Mouse (Mus musculus) ES-Bruce4 (cell line): ENCODE data around the gene Eef1akmt1. TPM values are rescaled to one million over a fixed set of nuclear protein-coding genes. Genes with fewer than 3 reads are reported as not detected.

Experiments used
- H3K27ac ChIP-seq: 2 replicates; pipeline ENCODE4 v1.5.1; 2012; ENCODE audit warnings: low read length, inconsistent platforms; ENCODE audit not compliant: insufficient read depth
- H3K27me3 ChIP-seq: 2 replicates; pipeline ENCODE4 v1.6.1; 2012; ENCODE audit warnings: mild to moderate bottlenecking, low read length, inconsistent platforms; ENCODE audit not compliant: control insufficient read depth, poor library complexity, insufficient read depth, severe bottlenecking
- H3K36me3 ChIP-seq: 2 replicates; pipeline ENCODE4 v1.6.1; 2012; ENCODE audit warnings: inconsistent platforms, mild to moderate bottlenecking, low read length, moderate library complexity; ENCODE audit not compliant: control insufficient read depth, poor library complexity, insufficient read depth, severe bottlenecking
- H3K4me1 ChIP-seq: one replicate; pipeline ENCODE4 v1.8.1; 2011; ENCODE audit warnings: low read length; ENCODE audit not compliant: control insufficient read depth, insufficient read depth
- H3K4me3 ChIP-seq: 2 replicates; pipeline ENCODE4 v1.5.1; 2011; ENCODE audit warnings: low read depth, mild to moderate bottlenecking, low read length
- H3K9ac ChIP-seq: 2 replicates; pipeline ENCODE4 v1.6.1; 2012; ENCODE audit warnings: low read depth, mild to moderate bottlenecking, inconsistent platforms; ENCODE audit not compliant: poor library complexity, severe bottlenecking
- H3K9me3 ChIP-seq: replicated peaks from 2 replicates; pipeline ENCODE4 v1.6.1; 2012; ENCODE audit warnings: mild to moderate bottlenecking, low read length, inconsistent platforms; ENCODE audit not compliant: control insufficient read depth, poor library complexity, insufficient read depth, severe bottlenecking
- CTCF ChIP-seq: IDR thresholded peaks from one replicate; pipeline ENCODE4 v1.8.1; 2011; ENCODE audit warnings: low read depth, low read length
- EP300 ChIP-seq: IDR thresholded peaks from 2 replicates; pipeline ENCODE4 v1.6.1; 2011; ENCODE audit warnings: low read depth, low read length; ENCODE audit not compliant: insufficient read depth
- POLR2A ChIP-seq: IDR thresholded peaks from one replicate; pipeline ENCODE4 v1.8.1; 2011; ENCODE audit warnings: low read length; ENCODE audit not compliant: insufficient read depth
- polyA plus RNA-seq: library from polyadenylated mRNA; stranded (reverse); fragments of >200 nt; gene quantifications from 2 replicates; pipeline ENCODE4 v1.2.4, GENCODE M21; 2011; ENCODE audit warnings: low read depth; ENCODE audit not compliant: missing spikeins, insufficient read depth, insufficient read length

The Eef1akmt1 gene
- polyA plus RNA-seq, 1 experiment: 26.4 TPM

- TF ChIP-seq EP300 (no peak), CTCF (no peak), POLR2A (no peak)
- Histone ChIP-seq H3K36me3 (peaks cover 18% of the 10 kb centered on the region), H3K27ac (no peak overlapping the region), H3K4me1 (no peaks in the 10 kb centered on the region), H3K9ac (no peak overlapping the region), H3K27me3 (no peaks in the 10 kb centered on the region), H3K4me3 (no peak overlapping the region), H3K9me3 (no peaks in the 10 kb centered on the region)
These were observed 44.4 kb upstream of the Eef1akmt1 start for GRCm38 (mm10) chr14:57615828-57616227.

GRCm38 (mm10) chr14:57611034-57611433 lies 39.6 kb upstream of the Eef1akmt1 start:
- Histone ChIP-seq H3K27ac (no peak overlapping the region), H3K9ac (no peak overlapping the region)
- TF ChIP-seq POLR2A: no peak

DNA sequence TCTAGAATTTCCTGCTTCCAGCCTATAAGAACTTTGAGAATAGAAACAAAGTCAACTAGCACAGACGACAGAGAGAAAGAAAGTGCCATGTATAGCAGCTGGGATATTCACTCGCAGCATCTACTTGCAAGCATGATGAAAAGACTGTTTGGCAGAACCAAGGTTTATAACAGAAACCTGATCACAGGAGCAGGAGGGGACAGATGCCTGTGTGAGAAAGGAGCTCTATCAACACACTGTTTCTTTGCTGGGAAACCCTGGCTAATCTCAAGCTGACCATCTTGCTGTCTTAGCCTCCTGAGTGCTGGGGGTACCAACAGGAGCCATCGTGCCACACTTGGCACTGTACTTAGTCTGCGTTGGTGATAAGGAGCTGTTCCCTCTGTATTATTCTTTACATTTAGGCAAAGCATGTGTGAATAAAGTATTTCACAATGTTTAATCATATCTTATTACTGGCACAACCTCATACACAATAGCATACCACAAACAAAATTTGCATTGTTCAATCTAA lies 38.5 kb upstream of the Eef1akmt1 start:
- Histone ChIP-seq H3K36me3 (peaks cover 11% of the 10 kb centered on the region), H3K27ac (no peak overlapping the region), H3K4me1 (no peaks in the 10 kb centered on the region), H3K9ac (no peak overlapping the region), H3K27me3 (no peaks in the 10 kb centered on the region), H3K4me3 (no peak overlapping the region), H3K9me3 (no peaks in the 10 kb centered on the region)
- TF ChIP-seq EP300: no peak
- no peak for TF ChIP-seq POLR2A
- TF ChIP-seq CTCF: no peak

More at GRCm38 (mm10) chr14:57611034-57611433, 39.6 kb upstream of the Eef1akmt1 start:
- Histone ChIP-seq H3K27me3 (no peaks in the 10 kb centered on the region), H3K4me1 (no peaks in the 10 kb centered on the region), H3K36me3 (peaks cover 11% of the 10 kb centered on the region), H3K4me3 (no peak overlapping the region), H3K9me3 (no peaks in the 10 kb centered on the region)

GRCm38 (mm10) chr14:57607500-57607899 lies 36.1 kb upstream of the Eef1akmt1 start:
- TF ChIP-seq POLR2A (no peak), EP300 (no peak), CTCF (no peak)
- H3K4me1 ChIP-seq: no peaks in the 10 kb centered on the region
- no peak overlapping the region for H3K27ac ChIP-seq
- no peaks in the 10 kb centered on the region for H3K9me3 ChIP-seq
- peaks cover 20% of the 10 kb centered on the region for H3K36me3 ChIP-seq
- no peaks in the 10 kb centered on the region for H3K27me3 ChIP-seq
- H3K4me3 ChIP-seq: no peak overlapping the region
- no peak overlapping the region for H3K9ac ChIP-seq

DNA sequence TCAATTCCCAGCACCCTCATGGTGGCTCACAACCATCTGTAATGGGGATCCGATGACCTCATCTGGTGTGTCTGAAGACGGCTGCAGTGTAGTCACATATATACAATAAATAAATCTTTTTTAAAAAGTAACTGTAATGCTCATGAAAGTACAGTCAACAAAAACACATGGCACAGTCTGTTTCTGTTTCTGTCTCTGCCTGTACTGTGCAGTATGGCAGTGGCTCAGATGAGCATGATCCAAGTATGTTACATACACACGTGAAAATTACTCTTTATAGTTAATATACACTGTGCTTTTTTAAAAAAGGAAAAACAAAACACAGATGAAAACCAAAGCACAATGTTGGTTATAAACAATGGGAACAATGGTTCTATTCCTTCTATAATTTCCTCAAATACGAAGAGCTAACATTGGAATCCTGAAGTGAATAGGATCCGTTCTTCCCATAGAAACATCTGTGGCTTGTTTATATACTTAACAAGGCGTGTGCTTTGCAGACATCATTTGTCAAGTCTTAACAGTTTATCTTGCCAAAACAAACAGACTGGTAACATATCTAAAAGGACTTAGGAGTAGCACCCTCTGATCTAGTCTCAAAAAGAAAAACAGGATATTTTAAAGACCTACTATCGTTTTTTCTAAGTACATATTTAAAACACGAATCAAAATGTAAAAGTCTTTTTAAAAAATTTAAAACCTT lies 35.4 kb upstream of the Eef1akmt1 start:
- TF ChIP-seq POLR2A (no peak), CTCF (no peak), EP300 (no peak)
- Histone ChIP-seq H3K4me1 (no peaks in the 10 kb centered on the region), H3K27ac (no peak overlapping the region), H3K9ac (no peak overlapping the region), H3K9me3 (no peaks in the 10 kb centered on the region), H3K4me3 (no peak overlapping the region), H3K27me3 (no peaks in the 10 kb centered on the region), H3K36me3 (peaks cover 27% of the 10 kb centered on the region)

GRCm38 (mm10) chr14:57593279-57593678 lies 21.9 kb upstream of the Eef1akmt1 start:
- Histone ChIP-seq H3K9me3 (no peaks in the 10 kb centered on the region), H3K4me1 (no peaks in the 10 kb centered on the region), H3K9ac (no peak overlapping the region), H3K4me3 (no peak overlapping the region), H3K27me3 (no peaks in the 10 kb centered on the region), H3K36me3 (peaks cover 68% of the 10 kb centered on the region), H3K27ac (no peak overlapping the region)
- no peak for TF ChIP-seq CTCF
- TF ChIP-seq EP300: no peak
- no peak for TF ChIP-seq POLR2A
